Mouse (Mus musculus): ENCODE results near the gene Abcg4.

Gene Abcg4

DNA sequence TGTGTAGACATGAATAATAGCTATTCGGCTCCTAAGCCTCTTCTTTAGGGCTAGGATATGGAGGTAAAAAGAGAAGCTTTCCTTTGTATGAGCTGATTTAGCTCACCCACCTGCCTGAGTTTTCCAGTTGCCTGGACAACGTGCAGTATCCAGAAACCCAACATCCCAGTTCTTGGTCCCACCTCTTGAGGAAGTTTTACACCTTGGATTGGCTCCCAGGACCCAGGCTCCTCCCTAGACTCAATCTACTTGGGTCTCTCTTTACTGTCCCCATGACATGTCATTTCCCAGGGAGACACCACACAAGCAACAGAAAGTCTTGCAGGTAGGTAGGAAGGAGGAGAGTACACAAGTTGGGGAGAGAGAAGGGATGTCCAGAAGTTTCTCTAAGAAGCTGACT lies 48.0 kb downstream of the Abcg4 start, which contains the start of gene Ccdc153:
Gene Ccdc153, plus strand, starts transcription at position 278 of the 400 bp plus-strand sequence.
- in situ Hi-C loops (cut with MseI, MboI): no loop called here

DNA sequence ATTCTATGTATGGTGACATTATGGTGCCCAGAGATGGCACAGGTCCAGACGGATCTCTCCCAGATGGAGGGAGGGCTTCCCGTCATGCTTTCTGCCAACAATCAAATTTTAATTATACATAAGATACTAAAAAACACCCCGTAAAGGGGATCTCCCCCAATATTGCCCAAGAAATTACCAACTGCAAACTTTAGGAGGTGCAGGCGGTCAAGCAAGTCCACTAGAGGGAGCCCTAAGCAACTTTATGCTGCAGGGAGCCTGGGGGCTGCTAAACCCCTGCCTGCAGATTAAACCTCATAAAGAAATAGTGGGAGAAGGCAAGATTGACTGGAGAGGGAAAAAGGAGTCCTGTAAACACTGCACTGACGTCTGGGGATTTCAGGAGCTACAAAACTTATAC lies 49.0 kb downstream of the Abcg4 start:
- in situ Hi-C loops (cut with MseI, MboI): no loop called here

DNA sequence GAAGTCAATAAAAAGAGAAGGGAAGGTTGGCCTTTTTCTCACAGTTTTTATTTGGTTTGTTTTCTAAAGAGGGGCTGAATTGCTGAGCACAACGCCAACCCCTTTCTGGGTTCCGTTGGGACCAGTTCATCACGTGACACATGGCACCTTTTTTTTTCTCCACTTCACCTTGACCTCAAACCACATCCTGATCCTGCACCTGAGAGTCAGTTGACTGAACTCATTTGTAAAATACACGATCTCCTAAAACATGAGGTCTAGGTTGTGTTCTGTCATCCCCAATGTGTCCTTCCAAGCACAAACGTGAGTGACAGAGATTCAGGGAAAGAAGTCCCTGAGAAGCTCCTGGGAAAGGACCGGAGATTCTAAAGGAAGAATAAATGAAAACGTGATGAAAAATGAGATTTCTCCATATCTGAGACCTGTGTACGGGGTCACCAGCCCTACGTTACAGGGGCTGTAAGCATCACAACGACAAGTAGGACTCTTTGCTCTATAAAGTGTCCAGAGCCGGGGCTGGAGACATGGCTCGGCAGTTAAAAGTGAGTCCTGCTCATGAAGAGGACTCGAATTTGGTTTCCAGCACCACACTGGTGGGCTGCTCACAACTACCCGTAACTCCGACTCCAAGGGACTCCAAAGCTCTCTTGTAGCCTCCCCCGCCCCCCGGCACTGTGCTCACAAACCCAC lies 49.8 kb downstream of the Abcg4 start:
- in situ Hi-C loops (cut with MseI, MboI): no loop called here

DNA sequence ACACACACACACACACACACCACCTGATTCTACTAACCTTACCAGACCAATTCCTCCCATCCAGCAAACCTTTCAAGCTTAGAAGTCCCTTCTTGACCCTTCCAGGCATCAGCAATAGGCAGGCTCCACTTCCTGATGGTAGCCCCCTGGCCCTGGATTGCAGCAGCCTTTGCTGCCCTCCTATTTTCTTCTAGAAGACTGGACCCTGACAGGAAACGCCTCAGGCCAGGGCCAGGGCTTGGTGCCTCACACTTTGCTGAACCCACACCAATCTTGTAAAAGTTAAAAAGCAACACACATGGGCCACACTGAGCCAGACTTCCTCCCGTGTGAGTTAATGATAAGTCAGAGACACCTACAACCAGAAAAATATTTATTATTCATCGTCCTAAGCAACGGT lies 51.3 kb downstream of the Abcg4 start:
- in situ Hi-C loops (cut with MseI, MboI): no loop called here

DNA sequence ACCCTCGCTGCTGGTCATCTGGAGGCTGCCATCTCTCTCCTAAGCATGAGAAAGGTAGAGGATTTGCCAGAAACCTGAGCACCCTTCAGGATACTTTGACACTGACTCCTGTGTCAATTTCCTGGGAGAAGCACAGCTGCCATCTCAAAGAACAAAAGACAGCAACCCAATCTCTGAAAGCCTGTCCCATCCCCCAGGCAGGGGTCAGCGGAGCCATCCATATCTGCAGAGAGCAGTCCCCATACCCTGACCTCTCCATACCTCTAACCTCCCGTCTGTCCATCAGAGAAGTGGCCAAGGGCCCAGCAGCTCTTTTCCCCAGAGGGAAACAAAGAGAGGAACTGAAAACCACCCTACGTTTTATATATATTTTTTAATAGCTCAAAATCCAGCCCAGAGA lies 51.8 kb downstream of the Abcg4 start:
- in situ Hi-C loops (cut with MseI, MboI): no loop called here

DNA sequence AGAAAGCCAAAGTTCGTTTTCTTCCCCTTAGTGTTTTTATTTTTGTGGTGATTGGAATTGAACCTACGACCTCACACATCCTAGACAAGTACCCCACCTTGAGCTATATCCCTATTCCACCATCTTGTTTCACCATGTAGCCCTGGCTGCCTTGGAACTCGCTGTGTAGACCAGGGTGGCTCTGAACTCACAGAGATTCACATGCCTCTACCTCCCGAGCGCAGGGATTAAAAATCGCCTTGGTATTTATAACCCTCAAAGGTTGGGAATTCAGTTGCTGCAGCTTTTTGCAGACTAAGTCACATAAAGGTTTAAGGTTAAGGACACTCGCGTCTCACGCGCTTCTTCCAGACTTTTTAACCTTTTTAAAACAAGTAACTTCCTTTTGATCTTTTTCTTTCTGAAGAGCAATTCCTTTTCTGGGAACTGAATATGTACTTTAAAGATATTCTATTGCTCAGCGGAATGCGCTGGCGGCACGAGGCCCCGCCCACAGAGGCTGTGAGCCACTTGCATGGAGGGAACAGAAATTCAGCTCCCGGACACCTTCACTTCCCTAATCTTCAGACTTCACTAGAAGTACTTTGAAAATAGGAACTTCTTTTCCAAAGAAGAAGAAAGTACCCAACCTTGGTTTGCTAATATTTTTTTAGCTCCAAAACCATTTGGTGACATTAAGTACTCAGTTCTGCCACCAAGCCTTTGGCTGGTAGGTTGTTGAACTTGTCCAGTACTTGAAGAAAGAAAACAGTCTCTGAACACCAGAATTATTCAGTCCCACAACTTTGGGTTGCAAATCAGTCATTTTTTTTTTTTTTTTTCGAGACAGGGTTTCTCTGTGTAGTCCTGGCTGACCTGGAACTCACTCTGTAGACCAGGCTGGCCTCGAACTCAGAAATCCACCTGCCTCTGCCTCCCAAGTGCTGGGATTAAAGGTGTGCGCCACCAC lies 53.7 kb downstream of the Abcg4 start:
- in situ Hi-C loops (cut with MseI, MboI): no loop called here

DNA sequence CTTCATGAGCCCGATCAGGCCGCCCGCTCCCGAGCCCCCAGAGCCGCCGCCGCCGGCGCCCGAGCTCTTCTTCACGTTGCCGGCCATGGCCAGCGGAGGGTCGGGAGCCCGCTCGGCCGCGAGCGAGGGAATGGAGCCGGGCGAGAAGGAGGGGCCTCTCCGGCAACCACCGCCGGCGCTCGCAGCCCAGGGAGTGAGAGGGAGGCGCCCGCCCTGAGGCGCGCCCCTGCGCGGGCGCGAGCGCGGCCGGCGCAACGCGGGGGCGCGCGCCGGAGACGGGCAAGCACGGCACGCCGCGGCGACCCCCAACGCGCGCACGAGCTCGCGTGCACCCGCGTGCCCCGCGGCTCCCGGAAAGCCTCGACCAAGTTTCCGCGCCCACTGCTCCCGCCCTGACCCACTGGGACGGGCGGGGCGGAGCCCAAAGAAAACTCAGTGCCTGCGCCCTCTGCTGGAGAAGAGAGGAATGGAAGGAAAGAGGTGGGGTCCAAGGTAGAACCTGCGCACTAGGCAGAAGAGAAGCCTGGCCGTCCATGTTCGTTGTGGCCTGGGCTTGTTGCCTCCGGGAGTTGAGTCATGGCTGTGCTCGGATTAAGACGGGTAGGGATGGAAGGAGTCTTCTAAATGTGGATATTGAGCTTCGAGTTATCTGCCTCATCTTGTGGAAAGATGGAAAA lies 54.5 kb downstream of the Abcg4 start, which contains the start of gene Cbl:
Gene Cbl, minus strand, starts transcription at position 248 of the 677 bp plus-strand sequence.
- in situ Hi-C loops (cut with MseI, MboI): no loop called here

DNA sequence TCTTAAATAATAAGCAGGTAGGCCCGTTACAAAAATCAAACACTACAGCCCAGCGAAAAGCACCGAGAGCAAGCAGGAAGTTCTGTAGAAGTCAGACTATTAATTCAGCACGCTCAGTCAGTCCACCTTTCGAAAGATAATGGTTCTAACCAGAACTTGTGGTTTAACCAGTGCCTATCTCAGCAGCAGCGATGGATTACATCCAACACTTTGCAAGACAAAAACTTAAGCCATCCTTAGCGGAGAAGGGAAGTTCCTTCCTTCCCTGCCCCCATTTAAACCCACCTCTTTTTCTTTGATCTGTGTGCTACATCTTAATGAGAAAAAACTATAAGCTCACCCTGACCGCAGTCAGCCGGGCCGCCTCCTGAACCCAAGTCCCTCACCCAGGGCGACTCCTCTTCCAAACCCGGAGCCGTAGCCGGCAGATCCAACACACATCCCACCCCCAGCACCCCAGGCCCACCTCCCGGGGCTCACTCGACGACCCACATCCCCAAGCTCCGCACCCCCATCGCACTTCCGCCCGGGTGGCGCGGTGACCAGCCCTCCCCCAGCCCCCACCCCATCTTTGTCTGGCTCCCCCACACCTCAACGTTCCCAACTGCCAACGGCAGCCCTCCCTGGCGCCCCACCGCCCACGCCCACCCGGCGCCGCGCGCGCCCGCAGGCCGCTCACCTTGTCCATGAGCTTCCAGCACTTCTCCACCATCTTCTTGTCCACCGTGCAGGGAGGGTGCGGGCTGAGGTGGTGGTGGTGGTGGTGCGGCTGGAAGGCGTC lies 55.2 kb downstream of the Abcg4 start:
- in situ Hi-C loops (cut with MseI, MboI): no loop called here

DNA sequence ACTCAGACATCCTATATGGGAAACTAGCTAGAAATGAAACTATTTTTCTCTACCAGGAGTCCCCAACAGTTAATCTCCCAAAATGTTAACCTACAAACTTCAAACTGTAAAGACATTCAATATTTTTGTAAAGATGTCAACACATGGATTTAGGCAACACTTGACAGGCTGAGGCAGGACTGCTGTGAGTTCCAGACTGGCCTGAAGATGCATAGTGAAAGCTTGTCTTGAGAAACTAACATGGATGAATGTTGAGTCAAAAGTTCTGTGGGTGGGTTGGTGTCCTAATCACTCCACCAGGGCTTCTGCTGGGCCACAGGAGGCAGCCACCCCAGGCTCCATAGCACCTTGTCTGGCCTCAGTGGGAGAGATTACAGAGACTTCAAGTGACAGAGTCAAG lies 56.8 kb downstream of the Abcg4 start:
- in situ Hi-C loops (cut with MseI, MboI): no loop called here

DNA sequence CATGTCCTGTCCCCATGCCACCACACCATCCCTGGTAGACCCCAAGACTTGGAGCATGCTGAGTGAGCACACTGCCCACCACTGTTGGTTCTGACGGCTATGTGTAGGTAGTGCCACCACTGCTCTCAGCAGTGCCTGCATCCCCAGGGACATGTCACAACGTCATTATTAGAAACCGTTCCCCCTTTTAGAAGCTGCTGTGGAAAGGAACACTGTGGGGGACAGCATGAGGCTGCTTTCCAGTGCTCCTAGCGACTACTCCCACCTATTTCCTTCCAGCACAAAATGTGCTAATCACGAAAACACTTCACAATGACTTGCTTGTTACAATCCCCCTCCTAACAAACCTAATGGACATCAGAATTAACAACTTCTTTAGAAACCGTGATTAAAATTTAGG lies 62.4 kb downstream of the Abcg4 start:
- in situ Hi-C loops (cut with MseI, MboI): no loop called here
